Mouse (Mus musculus) intestine, postnatal 0 days (tissue): ENCODE measurements at regions not wholly inside any gene's neighbourhood (a gene's known extent, or its start where the extent isn't known, plus 50 kb on each side); places are given as distances from the start of the nearest gene placed in this dataset.
"Not testable (repeated sequence)": the region's sequence is repeated elsewhere in the genome, so short reads cannot be mapped to it uniquely, and the experiment has no call there.

ENCODE experiments used
- ATAC-seq: fragments of 200-750 bp; cut with Nextera tagmentation; 2 replicates; pipeline ENCODE4 v1.8.0; 2017; ENCODE audit warnings: mild to moderate bottlenecking, moderate TSS enrichment, moderate library complexity
- H3K27ac ChIP-seq: fragments of 300-500 bp; sonication (generic); 2 replicates; pipeline ENCODE4 v1.5.1; 2014; ENCODE audit warnings: mild to moderate bottlenecking, low read depth, low read length, moderate library complexity
- H3K27me3 ChIP-seq: fragments of 300-500 bp; sonication (generic); replicated peaks from 2 replicates; pipeline ENCODE4 v1.6.1; 2014; ENCODE audit warnings: low read length, mixed read lengths; ENCODE audit not compliant: control insufficient read depth, insufficient read depth
- H3K36me3 ChIP-seq: fragments of 300-500 bp; sonication (generic); 2 replicates; pipeline ENCODE4 v1.6.1; 2014; ENCODE audit warnings: mild to moderate bottlenecking, moderate library complexity; ENCODE audit not compliant: control insufficient read depth, insufficient read depth
- H3K4me1 ChIP-seq: fragments of 300-500 bp; sonication (generic); replicated peaks from 2 replicates; pipeline ENCODE4 v1.6.1; 2014; ENCODE audit warnings: antibody characterized with exemption, low read length, mixed read lengths; ENCODE audit not compliant: control insufficient read depth, insufficient read depth
- H3K4me2 ChIP-seq: fragments of 300-500 bp; sonication (generic); replicated peaks from 2 replicates; pipeline ENCODE4 v1.6.1; 2014; ENCODE audit warnings: low read depth, mild to moderate bottlenecking, moderate library complexity
- H3K4me3 ChIP-seq: fragments of 300-500 bp; sonication (generic); 2 replicates; pipeline ENCODE4 v1.5.1; 2014; ENCODE audit warnings: low read depth, low read length
- H3K9ac ChIP-seq: fragments of 300-500 bp; sonication (generic); 2 replicates; pipeline ENCODE4 v1.6.1; 2014; ENCODE audit warnings: mild to moderate bottlenecking, low read depth, low read length
- H3K9me3 ChIP-seq: fragments of 300-500 bp; sonication (generic); 2 replicates; pipeline ENCODE4 v1.6.1; 2016; ENCODE audit warnings: mixed run types; ENCODE audit not compliant: control insufficient read depth
- CTCF ChIP-seq: sonication (generic); IDR thresholded peaks from 2 replicates; pipeline ENCODE4 v1.5.1; 2016; ENCODE audit warnings: low read depth, mild to moderate bottlenecking, control low read depth, antibody characterized with exemption, moderate library complexity
- WGBS: fragments of 180-500 bp; shearing (Covaris S2); extraction: QIAGEN DNeasy Blood & Tissue Kit; methylation state at CpG from one replicate; pipeline ENCODE4 v1.1.7; 2014; 5-methylcytosine and 5-hydroxymethylcytosine counted together

DNA sequence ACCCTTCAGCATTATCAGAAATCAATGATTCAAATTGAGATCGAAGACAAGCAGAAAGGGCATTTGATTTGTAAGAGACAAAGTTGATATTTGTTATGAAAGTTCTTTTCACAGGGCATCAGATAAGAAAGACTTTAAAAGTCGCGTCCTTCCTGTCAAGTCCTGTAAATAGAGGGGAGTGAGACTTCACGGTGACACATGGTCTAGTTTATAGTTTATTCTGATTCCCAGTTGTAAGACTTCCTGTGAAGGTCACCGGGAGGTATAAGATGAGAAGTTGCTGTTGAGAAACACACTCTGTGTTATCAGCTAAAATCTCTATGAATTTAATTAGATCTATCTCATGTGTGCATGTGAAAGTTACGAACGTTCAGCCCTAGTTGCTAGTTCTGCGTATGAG lies 103.8 kb upstream of the Nrip1 start:
- WGBS: 57% methylated on average over 8 of the region's 8 CpGs
- H3K27ac ChIP-seq: no peak overlapping the region
- H3K36me3 ChIP-seq: no peaks in the 10 kb centered on the region
- H3K4me1 ChIP-seq: no peaks in the 10 kb centered on the region
- no peak for TF ChIP-seq CTCF
- H3K9ac ChIP-seq: no peak overlapping the region
- H3K9me3 ChIP-seq: 0 out of 2 replicates have a peak, but pooled peaks cover 2% of the 10 kb centered on the region
- no peaks in the 10 kb centered on the region for H3K27me3 ChIP-seq
- no peak for ATAC-seq
- no peak overlapping the region for H3K4me2 ChIP-seq
- no peak overlapping the region for H3K4me3 ChIP-seq

DNA sequence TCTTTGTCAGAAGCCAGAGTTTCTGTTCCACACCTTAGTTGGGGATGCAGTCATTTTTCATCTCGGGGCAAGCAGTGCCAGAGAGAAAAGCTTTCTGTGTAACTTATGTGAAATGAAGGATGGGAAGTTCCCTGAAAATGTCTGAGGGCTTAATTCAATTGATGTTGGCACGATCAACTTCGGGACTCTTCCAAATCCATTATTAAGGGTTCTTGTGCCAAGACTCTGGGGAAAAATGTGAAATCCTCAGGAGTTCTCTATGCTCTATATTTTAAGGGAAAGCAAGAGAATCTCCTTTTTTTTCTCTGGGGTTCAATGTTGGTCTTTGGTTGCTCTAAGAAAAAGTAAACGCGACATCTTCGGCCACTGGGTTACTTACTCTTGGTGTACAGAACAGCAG lies 100.9 kb upstream of the Nrip1 start:
- WGBS: 82% methylated on average over 6 of the region's 6 CpGs
- no peak for TF ChIP-seq CTCF

DNA sequence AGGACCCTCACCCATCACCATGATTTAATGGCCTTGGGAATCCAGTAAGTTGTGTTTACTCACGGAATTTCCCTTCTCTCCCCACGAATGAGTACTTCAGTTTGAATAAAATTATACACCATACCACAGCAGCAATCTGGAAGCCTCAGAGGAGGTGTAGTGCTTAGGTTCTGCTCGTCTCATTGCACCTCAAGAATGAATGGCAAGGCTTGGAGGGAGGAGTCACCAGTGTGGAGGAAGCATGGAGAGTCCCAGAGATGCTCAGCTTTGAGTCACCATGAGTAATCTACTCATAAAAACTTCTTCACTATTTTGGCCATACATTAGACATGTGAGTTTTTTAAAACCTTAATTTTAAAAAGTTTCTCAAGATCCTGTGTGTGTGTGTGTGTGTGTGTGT lies 98.8 kb upstream of the Nrip1 start:
- TF ChIP-seq CTCF: no peak
- no peaks in the 10 kb centered on the region for H3K36me3 ChIP-seq
- no peaks in the 10 kb centered on the region for H3K27me3 ChIP-seq
- no peak overlapping the region for H3K27ac ChIP-seq
- no peak overlapping the region for H3K9ac ChIP-seq
- no peaks in the 10 kb centered on the region for H3K9me3 ChIP-seq
- no peak for ATAC-seq
- H3K4me3 ChIP-seq: no peak overlapping the region
- no peaks in the 10 kb centered on the region for H3K4me1 ChIP-seq
- no peak overlapping the region for H3K4me2 ChIP-seq
- 72% methylated on average over 3 of the region's 3 CpGs for WGBS

More for the DNA sequence above, 100.9 kb upstream of the Nrip1 start:
- H3K4me1 ChIP-seq: no peaks in the 10 kb centered on the region
- no peak overlapping the region for H3K4me3 ChIP-seq
- H3K4me2 ChIP-seq: no peak overlapping the region
- no peaks in the 10 kb centered on the region for H3K9me3 ChIP-seq
- no peak overlapping the region for H3K9ac ChIP-seq
- H3K36me3 ChIP-seq: no peaks in the 10 kb centered on the region
- no peak overlapping the region for H3K27ac ChIP-seq
- no peaks in the 10 kb centered on the region for H3K27me3 ChIP-seq
- no peak for ATAC-seq

DNA sequence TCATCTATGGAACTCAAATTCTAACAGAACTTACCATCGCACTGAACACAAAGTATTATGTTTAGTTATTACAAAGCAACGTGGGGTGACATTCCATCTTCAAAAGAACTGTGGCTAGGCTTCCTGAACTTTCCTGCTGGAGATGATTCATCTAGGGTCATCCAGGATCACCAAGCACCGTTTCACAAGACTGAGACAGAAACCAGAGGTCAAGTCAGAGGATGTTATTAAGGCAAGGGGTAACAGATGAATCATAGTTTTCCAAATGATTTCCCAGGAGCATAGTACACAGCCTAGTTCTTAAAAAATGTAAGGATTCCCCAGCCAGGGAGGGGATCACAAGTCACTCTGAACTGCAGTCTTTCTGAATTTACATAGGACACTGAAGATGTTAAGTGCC lies 97.5 kb upstream of the Nrip1 start:
- Histone ChIP-seq H3K36me3 (no peaks in the 10 kb centered on the region), H3K4me3 (no peak overlapping the region), H3K4me1 (no peaks in the 10 kb centered on the region), H3K27me3 (no peaks in the 10 kb centered on the region), H3K9me3 (no peaks in the 10 kb centered on the region), H3K27ac (no peak overlapping the region), H3K9ac (no peak overlapping the region), H3K4me2 (no peak overlapping the region)
- ATAC-seq: no peak
- 55% methylated on average over 3 of the region's 3 CpGs for WGBS
- no peak for TF ChIP-seq CTCF

DNA sequence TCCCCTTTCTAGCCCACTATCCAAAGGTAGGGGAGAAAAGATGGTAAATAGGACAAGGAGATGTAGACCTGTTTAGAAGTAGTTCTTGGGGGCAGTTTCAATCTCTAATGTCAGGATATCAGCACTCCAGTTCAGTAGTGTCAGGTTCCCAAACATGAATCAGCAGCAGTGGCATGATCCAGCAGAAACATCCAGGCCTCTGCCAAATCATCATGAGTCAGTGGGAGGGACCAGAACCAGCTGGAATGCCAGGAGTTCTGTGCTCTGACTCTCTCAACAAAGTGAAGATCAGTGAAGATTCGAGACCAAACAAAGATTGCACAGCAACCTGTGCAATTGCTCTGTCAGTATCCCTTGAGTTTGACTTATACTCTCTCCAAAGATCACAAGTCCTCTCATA lies 85.9 kb upstream of the Nrip1 start:
- Histone ChIP-seq H3K4me2 (no peak overlapping the region), H3K36me3 (no peaks in the 10 kb centered on the region), H3K9ac (no peak overlapping the region), H3K4me1 (no peaks in the 10 kb centered on the region; the same call in 1 of the 2 replicates), H3K27me3 (no peaks in the 10 kb centered on the region), H3K27ac (no peak overlapping the region), H3K4me3 (no peak overlapping the region), H3K9me3 (no peaks in the 10 kb centered on the region)
- WGBS: 75% methylated on average over 1 of the region's 1 CpGs
- ATAC-seq: no peak
- no peak for TF ChIP-seq CTCF

DNA sequence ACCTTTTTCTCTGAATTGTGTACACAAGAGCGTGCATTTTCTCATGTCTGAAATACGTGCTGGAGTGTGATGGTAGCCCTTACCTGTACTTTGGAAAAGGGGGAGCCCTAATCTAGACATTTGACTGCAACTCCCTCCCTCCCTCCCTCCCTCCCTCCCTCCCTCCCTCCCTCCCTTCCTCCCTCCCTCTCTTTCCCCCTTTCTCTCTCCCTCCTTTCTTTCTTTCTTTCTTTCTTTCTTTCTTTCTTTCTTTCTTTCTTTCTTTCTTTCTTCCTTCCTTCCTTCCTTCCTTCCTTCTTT lies 82.6 kb upstream of the Nrip1 start:
- not testable (repeated sequence) for H3K4me1 ChIP-seq, H3K9ac ChIP-seq, H3K4me2 ChIP-seq, H3K27me3 ChIP-seq, H3K9me3 ChIP-seq, H3K27ac ChIP-seq, H3K4me3 ChIP-seq, ATAC-seq, H3K36me3 ChIP-seq
- 74% methylated on average over 2 of the region's 2 CpGs for WGBS

DNA sequence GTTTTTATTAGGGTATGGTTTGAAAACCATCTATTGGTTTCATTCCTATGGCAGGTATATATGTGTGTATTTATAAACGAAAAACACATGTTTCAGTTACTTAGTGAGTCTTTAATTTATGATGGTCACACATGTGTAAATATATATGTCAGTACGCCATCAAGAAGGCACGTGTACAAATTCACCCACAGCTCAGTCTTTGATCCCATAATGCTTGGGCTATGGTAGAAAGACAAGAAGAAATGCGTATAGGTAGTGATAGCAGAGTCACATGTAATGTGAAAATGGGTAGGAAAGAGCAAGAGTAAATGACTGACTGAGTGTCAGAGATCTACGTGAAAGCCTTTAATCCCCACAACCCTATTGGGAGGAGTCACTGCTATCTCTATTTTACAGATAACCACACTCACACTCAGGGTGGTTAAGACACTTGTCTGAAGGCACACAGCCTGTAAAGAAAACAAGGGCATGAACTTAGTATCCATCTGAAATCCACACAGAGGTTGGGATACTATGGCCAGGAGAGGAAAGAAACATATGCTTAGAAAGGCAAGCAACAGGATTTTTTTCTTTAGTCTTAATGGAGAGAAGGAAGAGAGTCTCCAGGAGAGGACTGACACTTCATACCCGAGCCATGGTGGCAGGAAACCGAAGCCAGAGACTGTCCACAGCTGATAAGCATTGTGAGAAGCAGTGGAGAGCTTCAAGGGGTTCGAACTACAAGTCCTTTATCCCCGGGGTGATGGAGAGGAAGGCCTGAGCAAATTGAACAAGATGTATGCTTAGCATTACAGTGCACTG lies 82.1 kb upstream of the Nrip1 start:
- Histone ChIP-seq H3K9me3 (no peaks in the 10 kb centered on the region), H3K27me3 (no peaks in the 10 kb centered on the region), H3K9ac (no peak overlapping the region), H3K4me1 (no peaks in the 10 kb centered on the region; the same call in 1 of the 2 replicates), H3K4me2 (no peak overlapping the region), H3K4me3 (no peak overlapping the region), H3K36me3 (no peaks in the 10 kb centered on the region), H3K27ac (no peak overlapping the region)
- TF ChIP-seq CTCF: no peak
- 71% methylated on average over 9 of the region's 9 CpGs for WGBS
- ATAC-seq: no peak
